Mouse (Mus musculus): ENCODE results near the gene Astl.

DNA sequence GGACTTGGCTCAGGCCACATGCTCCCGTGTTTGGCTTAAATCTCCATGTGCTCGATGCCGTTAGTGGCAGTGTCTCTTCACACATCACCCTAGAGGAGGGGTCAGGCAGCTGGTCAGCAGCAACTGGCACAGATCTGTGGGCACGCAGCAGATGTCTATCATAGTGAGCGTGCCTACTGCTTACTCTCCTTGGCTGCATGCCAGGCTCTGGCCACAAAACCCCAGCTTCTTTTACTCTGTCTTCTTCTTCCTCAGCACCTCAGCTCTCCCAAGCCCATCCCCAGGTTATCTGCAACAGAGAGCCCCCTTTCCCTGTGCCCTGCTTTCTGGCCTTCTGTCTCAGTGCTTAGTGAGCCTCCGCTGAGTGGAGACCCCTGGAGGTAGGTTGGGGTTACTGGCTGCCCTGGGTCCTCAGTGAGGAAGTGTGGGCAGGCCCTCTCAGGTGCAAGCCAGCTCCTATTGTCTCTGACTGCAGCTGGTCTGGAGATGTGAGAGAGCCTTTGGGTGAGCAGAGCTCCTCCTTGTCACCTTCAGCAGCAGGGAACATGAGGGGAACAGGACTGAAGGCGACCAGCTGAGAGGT lies 37.4 kb downstream of the Astl start:
- TF ChIP-seq CTCF (IDR thresholded peaks at IDR 0.05; ENCODE audit: low read depth, low read length): peak; percentile 31
- no peak for TF ChIP-seq POLR2A (IDR thresholded peaks at IDR 0.05; ENCODE audit: extremely low read depth, insufficient read depth, low read length)

Measured in liver, adult 2 months (tissue).